9 mouse cellular contexts compared by ENCODE assay signal in genomic region chr11:100673169-100673568, GRCm38 (mm10). TPM values are rescaled to one million over a fixed set of nuclear protein-coding genes. Genes with fewer than 3 reads are reported as not detected.
DNase-seq lines count a peak whose midpoint lies in the region; ATAC-seq and TF ChIP-seq lines count a peak whose summit lies in the region.
"Had no signal": no experiment of that assay in that cellular context is flagged by ENCODE, and none has a peak within 500 bp of the region (broad histone marks: within the 10 kb centered on the region; RNA-seq: fewer than 3 reads in every experiment).

No protein-coding gene starts in this region.

- no peak for TF ChIP-seq CTCF in hindbrain, postnatal 0 days (IDR thresholded peaks at IDR 0.05; ENCODE audit: low read depth)
- no peak for TF ChIP-seq CTCF in thymus, adult 2 months (IDR thresholded peaks at IDR 0.05; ENCODE audit: borderline replicate concordance, control insufficient read depth, extremely low read depth, insufficient read depth, low read length, poor library complexity)

- intact Hi-C loops in gastrocnemius, postnatal 36 days (cut with DNase I), result no loop called here

- H3K9me3 ChIP-seq in hindbrain, postnatal 0 days (ENCODE audit: low read length), result no peaks in the 10 kb centered on the region
- H3K9me3 ChIP-seq in stomach, embryonic 15.5 days, result no peaks in the 10 kb centered on the region

- H3K27ac ChIP-seq in hindbrain, postnatal 0 days, result no peak overlapping the region
- no peak overlapping the region for H3K27ac ChIP-seq in stomach, embryonic 15.5 days
- H3K27ac ChIP-seq in thymus, adult 2 months (ENCODE audit: control insufficient read depth, insufficient read depth, low read length), result no peak overlapping the region

- no peak overlapping the region for H3K4me3 ChIP-seq in hindbrain, postnatal 0 days (ENCODE audit: low read length)
- no peak overlapping the region; the same call in 1 of the 2 replicates for H3K4me3 ChIP-seq in stomach, embryonic 15.5 days (replicated peaks)
- no peak overlapping the region for H3K4me3 ChIP-seq in thymus, adult 2 months (ENCODE audit: control insufficient read depth, insufficient read depth, low read length)

- H3K4me1 ChIP-seq in hindbrain, postnatal 0 days (ENCODE audit: insufficient read depth, low read length), result peaks cover 5% of the 10 kb centered on the region; the same call in 1 of the 2 replicates
- H3K4me1 ChIP-seq in stomach, embryonic 15.5 days, result peaks cover 6% of the 10 kb centered on the region
- H3K4me1 ChIP-seq in thymus, adult 2 months (replicated peaks; ENCODE audit: control insufficient read depth, insufficient read depth, low read length), result no peaks in the 10 kb centered on the region

- ATAC-seq in hindbrain, postnatal 0 days, result no peak
- peak; percentile 63; the same call in 1 of the 2 replicates for ATAC-seq in stomach, embryonic 15.5 days (ENCODE audit: insufficient read depth, low FRiP score, low read depth)

- 2% methylated on average over 23 of the region's 23 CpGs for WGBS in hindbrain, postnatal 0 days
- WGBS in stomach, embryonic 15.5 days, result 2% methylated on average over 23 of the region's 23 CpGs
- whole genome bisulfite sequencing in thymus, adult 2 months, result 25% methylated on average over 23 of the region's 23 CpGs

- no peaks in the 10 kb centered on the region for H3K36me3 ChIP-seq in hindbrain, postnatal 0 days (ENCODE audit: insufficient read depth, low read length)
- no peaks in the 10 kb centered on the region for H3K36me3 ChIP-seq in stomach, embryonic 15.5 days
- no peaks in the 10 kb centered on the region for H3K36me3 ChIP-seq in thymus, adult 2 months (ENCODE audit: control insufficient read depth, insufficient read depth, low read length)

- 0 out of 2 replicates have a peak overlapping the region, but pooled peaks have one; percentile 17 for H3K9ac ChIP-seq in hindbrain, postnatal 0 days (replicated peaks; ENCODE audit: low read length)
- H3K9ac ChIP-seq in stomach, embryonic 15.5 days, result peak overlapping the region; percentile 19; the same call in 1 of the 2 replicates

- peak overlapping the region; percentile 36 for H3K4me2 ChIP-seq in hindbrain, postnatal 0 days (ENCODE audit: low read depth, low read length)
- peak overlapping the region; percentile 38; the same call in 1 of the 2 replicates for H3K4me2 ChIP-seq in stomach, embryonic 15.5 days

- TF ChIP-seq POLR2A in thymus, adult 2 months (IDR thresholded peaks at IDR 0.05; ENCODE audit: control insufficient read depth, extremely low read depth, insufficient read depth, low read length, poor library complexity), result no peak

- DNase-seq in Muller cell, postnatal 12 days (ENCODE audit: inconsistent ontology term), result peak; percentile 61
- DNase-seq in adrenal gland, postnatal 36 days, result peak; percentile 72 to 73
- DNase-seq in gastrocnemius, postnatal 36 days, result peak; percentile 51 to 66
- peak; percentile 39 for DNase-seq in hindbrain, postnatal 0 days (ENCODE audit: low spot score)
- DNase-seq in lung, postnatal 10 days, result peak; percentile 67
- no peak for DNase-seq in right cerebral cortex, postnatal 14 days
- no peak for DNase-seq in thymus, adult 2 months

- H3K27me3 ChIP-seq in hindbrain, postnatal 0 days (ENCODE audit: insufficient read depth, low read length), result no peaks in the 10 kb centered on the region
- peaks cover 7% of the 10 kb centered on the region; the same call in 1 of the 2 replicates for H3K27me3 ChIP-seq in stomach, embryonic 15.5 days (replicated peaks)
- no peaks in the 10 kb centered on the region for H3K27me3 ChIP-seq in thymus, adult 2 months (ENCODE audit: control insufficient read depth, insufficient read depth, low read length)

RNA-seq across cellular contexts. Expression of gene Zfp385c, which starts 19.1 kb away (rescaled TPM):
- under 1 TPM; 0.13 to 0.43 TPM for total RNA-seq in adrenal gland, postnatal 36 days (2021)
- total RNA-seq in gastrocnemius, postnatal 36 days (2021), result under 1 TPM; 0.25 to 0.38 TPM
- 9.8 and 13.0 TPM in 2 replicates for total RNA-seq in hindbrain, postnatal 0 days (2014; rRNA removed)
- polyA plus RNA-seq in hindbrain, postnatal 0 days (2015; fragmentation: Nextera tagmentation; extraction: Ambion mirVana), result 10.0 and 11.3 TPM in 2 replicates
- 0.06 and 0.21 TPM in 2 replicates for polyA plus RNA-seq in stomach, embryonic 15.5 days (2015; fragmentation: Nextera tagmentation; extraction: Ambion mirVana)
- polyA plus RNA-seq in thymus, adult 2 months (2012; rRNA removed), result 0.32 and 0.55 TPM in 2 replicates

RNA-seq across cellular contexts. Expression of gene Dhx58, which starts 30.9 kb away (rescaled TPM):
- total RNA-seq in adrenal gland, postnatal 36 days (2021), result 10 to 100 TPM; 39.5 to 60.6 TPM
- 1 to 10 TPM; 1.0 to 1.1 TPM for total RNA-seq in gastrocnemius, postnatal 36 days (2021)
- total RNA-seq in hindbrain, postnatal 0 days (2014; rRNA removed), result 0.61 and 1.2 TPM in 2 replicates
- polyA plus RNA-seq in hindbrain, postnatal 0 days (2015; fragmentation: Nextera tagmentation; extraction: Ambion mirVana), result 2.7 and 3.1 TPM in 2 replicates
- 2.8 and 4.0 TPM in 2 replicates for polyA plus RNA-seq in stomach, embryonic 15.5 days (2015; fragmentation: Nextera tagmentation; extraction: Ambion mirVana)
- polyA plus RNA-seq in thymus, adult 2 months (2012; rRNA removed), result 24.2 and 27.3 TPM in 2 replicates

RNA-seq across cellular contexts. Expression of gene Kat2a, which starts 39.1 kb away (rescaled TPM):
- total RNA-seq in adrenal gland, postnatal 36 days (2021), result 10 to 100 TPM; 44.5 to 45.5 TPM
- total RNA-seq in gastrocnemius, postnatal 36 days (2021), result 10 to 100 TPM; 10.4 to 10.9 TPM
- 62.6 and 63.3 TPM in 2 replicates for total RNA-seq in hindbrain, postnatal 0 days (2014; rRNA removed)
- 56.0 and 61.7 TPM in 2 replicates for polyA plus RNA-seq in hindbrain, postnatal 0 days (2015; fragmentation: Nextera tagmentation; extraction: Ambion mirVana)
- polyA plus RNA-seq in stomach, embryonic 15.5 days (2015; fragmentation: Nextera tagmentation; extraction: Ambion mirVana), result 47.3 and 50.6 TPM in 2 replicates
- 56.4 and 58.1 TPM in 2 replicates for polyA plus RNA-seq in thymus, adult 2 months (2012; rRNA removed)

RNA-seq across cellular contexts. Expression of gene Hspb9, which starts 40.5 kb away (rescaled TPM):
- not detected for total RNA-seq in adrenal gland, postnatal 36 days (2021)
- not detected for total RNA-seq in gastrocnemius, postnatal 36 days (2021)
- total RNA-seq in hindbrain, postnatal 0 days (2014; rRNA removed), result not detected in 2 replicates
- polyA plus RNA-seq in hindbrain, postnatal 0 days (2015; fragmentation: Nextera tagmentation; extraction: Ambion mirVana), result 0.24 and 0.28 TPM in 2 replicates
- not detected in 2 replicates for polyA plus RNA-seq in stomach, embryonic 15.5 days (2015; fragmentation: Nextera tagmentation; extraction: Ambion mirVana)
- polyA plus RNA-seq in thymus, adult 2 months (2012; rRNA removed), result 0.24 and 0.31 TPM in 2 replicates
- total RNA-seq: left cerebral cortex, postnatal 10 days had no signal

RNA-seq across cellular contexts. Expression of gene Dnajc7, which starts 53.2 kb away (rescaled TPM):
- 100 to 1,000 TPM; 207 to 222 TPM for total RNA-seq in adrenal gland, postnatal 36 days (2021)
- 100 to 1,000 TPM; 105 to 110 TPM for total RNA-seq in gastrocnemius, postnatal 36 days (2021)
- 64.6 and 73.8 TPM in 2 replicates for total RNA-seq in hindbrain, postnatal 0 days (2014; rRNA removed)
- 237 and 246 TPM in 2 replicates for polyA plus RNA-seq in hindbrain, postnatal 0 days (2015; fragmentation: Nextera tagmentation; extraction: Ambion mirVana)
- 213 and 214 TPM in 2 replicates for polyA plus RNA-seq in stomach, embryonic 15.5 days (2015; fragmentation: Nextera tagmentation; extraction: Ambion mirVana)
- polyA plus RNA-seq in thymus, adult 2 months (2012; rRNA removed), result 99.8 and 110 TPM in 2 replicates

Comparison
In these comparisons a context has a peak if more than half of its experiments do, and no peak if none do; other contexts are left out.
1. DNase-seq: peak in Muller cell, postnatal 12 days (single experiment), adrenal gland, postnatal 36 days (2 of 2), gastrocnemius, postnatal 36 days (2 of 2), hindbrain, postnatal 0 days (single experiment) and lung, postnatal 10 days (single experiment); none in right cerebral cortex, postnatal 14 days (single experiment) and thymus, adult 2 months (single experiment).
2. RNA of gene Dhx58, which starts 30.9 kb away (total RNA-seq): 39.5 to 60.6 TPM in adrenal gland, postnatal 36 days; 0.61 to 1.2 TPM in hindbrain, postnatal 0 days and 1.0 to 1.1 TPM in gastrocnemius, postnatal 36 days; every median in the first group is over 10 times any median in the second.